Mouse (Mus musculus): ENCODE data around the gene Slc4a4.

DNA sequence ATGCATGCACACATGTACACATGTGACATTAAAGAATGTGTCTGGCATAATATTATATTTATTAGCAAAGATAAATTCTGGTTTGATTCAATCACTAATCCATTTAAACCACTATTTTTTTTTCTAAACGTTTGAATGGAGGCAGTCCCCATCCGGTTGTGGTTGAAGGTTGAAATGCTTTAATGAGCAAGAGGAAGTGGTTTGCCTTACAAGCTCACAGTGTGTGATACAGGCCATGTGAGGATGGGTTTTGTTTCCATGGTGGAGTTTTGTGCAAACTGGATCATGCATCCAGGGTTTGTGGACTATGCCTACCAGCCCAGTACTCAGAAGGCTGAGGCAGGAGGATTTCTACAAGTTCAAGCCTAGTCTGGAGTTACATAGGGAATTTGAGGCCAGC is 311.9 kb downstream of the Slc4a4 start:
- TF ChIP-seq POLR2A (IDR thresholded peaks at IDR 0.05; ENCODE audit: insufficient read length, low read depth) (no peak), POLR2AphosphoS2 (IDR thresholded peaks at IDR 0.05; ENCODE audit: insufficient read length, low read depth) (no peak), E2F4 (IDR thresholded peaks at IDR 0.05; ENCODE audit: insufficient read depth) (no peak)
